Mouse (Mus musculus): Measurements from ENCODE around the gene Gm17349. TPM values are rescaled to one million over a fixed set of nuclear protein-coding genes. Genes with fewer than 3 reads are reported as not detected.
"Not testable (repeated sequence)": the region's sequence is repeated elsewhere in the genome, so short reads cannot be mapped to it uniquely, and the experiment has no call there.

Gm17349 gene
- not detected in 2 replicates for polyA plus RNA-seq (2015; fragmentation: Nextera tagmentation; extraction: Ambion mirVana)

- Histone ChIP-seq H3K4me3 (replicated peaks) (no peak within 1 kb of the TSS), H3K4me1 (peaks cover 12% of the 10 kb centered on the region), H3K27ac (no peak within 1 kb of the TSS), H3K36me3 (peaks cover 39% of the 10 kb centered on the region), H3K9me3 (no peaks in the 10 kb centered on the region), H3K4me2 (peak within 1 kb of the TSS; percentile 78; the same call in 1 of the 2 replicates), H3K9ac (no peak within 1 kb of the TSS), H3K27me3 (replicated peaks) (no peaks in the 10 kb centered on the region)
- no peak for ATAC-seq (ENCODE audit: insufficient read depth, low FRiP score, low read depth)
- 68% methylated on average over 11 of the region's 11 CpGs for WGBS
Observed at GRCm38 (mm10) chr15:99705440-99706048, at the start of gene Gm17349. Gm17349 (minus strand) TSS chr15:99705490.

- H3K9me3 ChIP-seq: no peaks in the 10 kb centered on the region
- H3K36me3 ChIP-seq: peaks cover 3% of the 10 kb centered on the region; the same call in 1 of the 2 replicates
- no peak overlapping the region for H3K9ac ChIP-seq
- no peak overlapping the region for H3K4me3 ChIP-seq (replicated peaks)
- 72% methylated on average over 3 of the region's 3 CpGs for WGBS
- no peaks in the 10 kb centered on the region for H3K27me3 ChIP-seq (replicated peaks)
- H3K4me1 ChIP-seq: no peaks in the 10 kb centered on the region
- ATAC-seq (ENCODE audit: insufficient read depth, low FRiP score, low read depth): no peak
- no peak overlapping the region for H3K27ac ChIP-seq
- no peak overlapping the region for H3K4me2 ChIP-seq
Observed at GRCm38 (mm10) chr15:99754204-99754603, 48.9 kb upstream of the Gm17349 start.

GRCm38 (mm10) chr15:99740229-99740628 lies 34.9 kb upstream of the Gm17349 start:
- ATAC-seq (ENCODE audit: insufficient read depth, low FRiP score, low read depth): no peak

GRCm38 (mm10) chr15:99736675-99737074 lies 31.4 kb upstream of the Gm17349 start:
- H3K9ac ChIP-seq: no peak overlapping the region
- ATAC-seq (ENCODE audit: insufficient read depth, low FRiP score, low read depth): no peak
- 92% methylated on average over 11 of the region's 11 CpGs for WGBS
- no peaks in the 10 kb centered on the region for H3K27me3 ChIP-seq (replicated peaks)
- peaks cover 36% of the 10 kb centered on the region; the same call in 1 of the 2 replicates for H3K36me3 ChIP-seq
- no peak overlapping the region for H3K27ac ChIP-seq
- no peaks in the 10 kb centered on the region for H3K9me3 ChIP-seq
- no peaks in the 10 kb centered on the region for H3K4me1 ChIP-seq
- H3K4me3 ChIP-seq (replicated peaks): no peak overlapping the region
- H3K4me2 ChIP-seq: no peak overlapping the region

More at GRCm38 (mm10) chr15:99740229-99740628, 34.9 kb upstream of the Gm17349 start:
- Histone ChIP-seq H3K36me3 (peaks cover 44% of the 10 kb centered on the region; the same call in 1 of the 2 replicates), H3K9ac (no peak overlapping the region), H3K4me3 (replicated peaks) (no peak overlapping the region), H3K9me3 (no peaks in the 10 kb centered on the region), H3K4me1 (no peaks in the 10 kb centered on the region), H3K27me3 (replicated peaks) (no peaks in the 10 kb centered on the region), H3K27ac (no peak overlapping the region), H3K4me2 (no peak overlapping the region)
- 96% methylated on average over 4 of the region's 4 CpGs for WGBS

- no peak overlapping the region for H3K9ac ChIP-seq
- H3K27me3 ChIP-seq (replicated peaks): no peaks in the 10 kb centered on the region
- ATAC-seq (ENCODE audit: insufficient read depth, low FRiP score, low read depth): no peak
- H3K4me1 ChIP-seq: no peaks in the 10 kb centered on the region
- peaks cover 39% of the 10 kb centered on the region; the same call in 1 of the 2 replicates for H3K36me3 ChIP-seq
- H3K27ac ChIP-seq: no peak overlapping the region
- no peak overlapping the region for H3K4me3 ChIP-seq (replicated peaks)
- no peak overlapping the region for H3K4me2 ChIP-seq
- no peaks in the 10 kb centered on the region for H3K9me3 ChIP-seq
- WGBS: 88% methylated on average over 2 of the region's 2 CpGs
Observed at GRCm38 (mm10) chr15:99735631-99736030, 30.3 kb upstream of the Gm17349 start.

- Histone ChIP-seq H3K9me3 (no peaks in the 10 kb centered on the region), H3K36me3 (peaks cover 36% of the 10 kb centered on the region), H3K4me2 (no peak overlapping the region), H3K4me3 (replicated peaks) (no peak overlapping the region), H3K27me3 (replicated peaks) (no peaks in the 10 kb centered on the region), H3K27ac (no peak overlapping the region), H3K9ac (no peak overlapping the region), H3K4me1 (no peaks in the 10 kb centered on the region)
- no peak for ATAC-seq (ENCODE audit: insufficient read depth, low FRiP score, low read depth)
- WGBS: 91% methylated on average over 5 of the region's 5 CpGs
Observed at GRCm38 (mm10) chr15:99733186-99733585, 27.9 kb upstream of the Gm17349 start.

GRCm38 (mm10) chr15:99731678-99732077 lies 26.4 kb upstream of the Gm17349 start:
- no peak overlapping the region for H3K4me3 ChIP-seq (replicated peaks)
- no peaks in the 10 kb centered on the region for H3K27me3 ChIP-seq (replicated peaks)

GRCm38 (mm10) chr15:99731167-99731566 lies 25.9 kb upstream of the Gm17349 start:
- no peak for ATAC-seq (ENCODE audit: insufficient read depth, low FRiP score, low read depth)

More at GRCm38 (mm10) chr15:99731678-99732077, 26.4 kb upstream of the Gm17349 start:
- H3K4me2 ChIP-seq: no peak overlapping the region
- peaks cover 29% of the 10 kb centered on the region for H3K36me3 ChIP-seq
- no peak overlapping the region for H3K9ac ChIP-seq
- 0 out of 2 replicates have a peak, but pooled peaks cover under 1% of the 10 kb centered on the region for H3K4me1 ChIP-seq
- no peak for ATAC-seq (ENCODE audit: insufficient read depth, low FRiP score, low read depth)
- H3K9me3 ChIP-seq: no peaks in the 10 kb centered on the region
- WGBS: 94% methylated on average over 3 of the region's 3 CpGs
- H3K27ac ChIP-seq: no peak overlapping the region

GRCm38 (mm10) chr15:99729056-99729783 lies 23.9 kb upstream of the Gm17349 start:
- peaks cover 19% of the 10 kb centered on the region for H3K36me3 ChIP-seq
- H3K4me1 ChIP-seq: peaks cover 14% of the 10 kb centered on the region
- no peak overlapping the region for H3K9ac ChIP-seq
- ATAC-seq (ENCODE audit: insufficient read depth, low FRiP score, low read depth): no peak
- H3K4me3 ChIP-seq (replicated peaks): no peak overlapping the region
- no peaks in the 10 kb centered on the region for H3K9me3 ChIP-seq
- no peak overlapping the region for H3K4me2 ChIP-seq
- H3K27me3 ChIP-seq (replicated peaks): no peaks in the 10 kb centered on the region
- WGBS: 93% methylated on average over 4 of the region's 4 CpGs
- no peak overlapping the region for H3K27ac ChIP-seq

More at GRCm38 (mm10) chr15:99731167-99731566, 25.9 kb upstream of the Gm17349 start:
- H3K9me3 ChIP-seq: no peaks in the 10 kb centered on the region
- 91% methylated on average over 2 of the region's 2 CpGs for WGBS
- no peak overlapping the region for H3K9ac ChIP-seq
- no peaks in the 10 kb centered on the region for H3K27me3 ChIP-seq (replicated peaks)
- no peak overlapping the region for H3K4me2 ChIP-seq
- H3K4me1 ChIP-seq: 0 out of 2 replicates have a peak, but pooled peaks cover 4% of the 10 kb centered on the region
- peaks cover 24% of the 10 kb centered on the region for H3K36me3 ChIP-seq
- no peak overlapping the region for H3K4me3 ChIP-seq (replicated peaks)
- no peak overlapping the region for H3K27ac ChIP-seq

GRCm38 (mm10) chr15:99728211-99728610 lies 22.9 kb upstream of the Gm17349 start:
- WGBS: 98% methylated on average over 5 of the region's 5 CpGs
- no peak overlapping the region for H3K4me3 ChIP-seq (replicated peaks)
- peaks cover 24% of the 10 kb centered on the region for H3K4me1 ChIP-seq
- ATAC-seq (ENCODE audit: insufficient read depth, low FRiP score, low read depth): no peak
- no peak overlapping the region for H3K27ac ChIP-seq
- H3K36me3 ChIP-seq: peaks cover 19% of the 10 kb centered on the region
- H3K4me2 ChIP-seq: no peak overlapping the region
- H3K27me3 ChIP-seq (replicated peaks): no peaks in the 10 kb centered on the region
- no peak overlapping the region for H3K9ac ChIP-seq
- no peaks in the 10 kb centered on the region for H3K9me3 ChIP-seq

- WGBS: 93% methylated on average over 12 of the region's 12 CpGs
- no peak for ATAC-seq (ENCODE audit: insufficient read depth, low FRiP score, low read depth)
- Histone ChIP-seq H3K4me2 (no peak overlapping the region), H3K9ac (no peak overlapping the region), H3K9me3 (no peaks in the 10 kb centered on the region), H3K4me3 (replicated peaks) (no peak overlapping the region), H3K4me1 (peaks cover 28% of the 10 kb centered on the region), H3K27ac (no peak overlapping the region), H3K27me3 (replicated peaks) (no peaks in the 10 kb centered on the region), H3K36me3 (peaks cover 19% of the 10 kb centered on the region)
Observed at GRCm38 (mm10) chr15:99727525-99727924, 22.2 kb upstream of the Gm17349 start.

GRCm38 (mm10) chr15:99727039-99727438 lies 21.7 kb upstream of the Gm17349 start:
- Histone ChIP-seq H3K4me1 (peaks cover 28% of the 10 kb centered on the region), H3K36me3 (peaks cover 19% of the 10 kb centered on the region)
- not testable (repeated sequence) for H3K9ac ChIP-seq; H3K27me3 ChIP-seq (replicated peaks); ATAC-seq (ENCODE audit: insufficient read depth, low FRiP score, low read depth); H3K4me2 ChIP-seq; H3K27ac ChIP-seq; H3K4me3 ChIP-seq (replicated peaks); H3K9me3 ChIP-seq
- WGBS: 92% methylated on average over 5 of the region's 5 CpGs

All from stomach, embryonic 15.5 days (tissue).